Mouse (Mus musculus): ENCODE data around the gene Atp8b2.

DNA sequence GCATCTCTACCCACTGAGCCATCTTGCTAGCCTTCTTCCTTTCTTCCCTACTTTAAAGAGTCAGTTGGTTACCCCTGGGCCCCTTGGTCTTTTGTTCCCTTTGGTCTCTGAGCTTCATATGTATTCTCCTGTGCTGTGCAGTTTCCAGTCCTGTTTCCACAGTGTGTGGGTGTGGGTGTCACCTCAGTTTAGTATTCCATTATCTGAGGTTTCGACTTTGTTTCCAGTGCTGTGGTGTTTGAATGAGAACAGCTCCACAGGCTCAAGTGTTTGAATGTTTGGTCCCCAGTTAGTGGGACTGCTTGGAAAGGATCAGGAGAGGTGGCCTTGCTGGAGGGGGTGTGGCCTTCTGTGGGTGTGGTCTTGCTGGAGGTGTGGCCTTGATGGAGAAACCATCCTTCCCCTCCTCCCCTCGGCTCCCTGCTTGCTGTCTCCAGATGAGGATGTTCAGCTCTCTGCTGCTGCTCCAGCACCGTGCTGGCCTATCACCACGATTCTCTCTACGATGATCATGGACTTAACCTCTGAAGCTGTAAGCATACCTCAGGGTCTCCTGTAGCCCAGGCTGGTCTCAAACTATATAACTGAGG, 70.7 kb downstream of the Atp8b2 start:
- TF ChIP-seq POLR2A (IDR thresholded peaks at IDR 0.05; ENCODE audit: extremely low read depth, insufficient read depth, low read length) (no peak), CTCF (IDR thresholded peaks at IDR 0.05; ENCODE audit: extremely low read depth, insufficient read depth, low read length) (no peak)

All from cortical plate, adult 2 months (tissue).